Mouse (Mus musculus): ENCODE data around the gene Casz1. TPM values are rescaled to one million over a fixed set of nuclear protein-coding genes. Genes with fewer than 3 reads are reported as not detected.

The Casz1 gene
- 4.9 and 7.3 TPM in 2 replicates for polyA plus RNA-seq (2014; fragmentation: Nextera tagmentation; extraction: Ambion mirVana)

- peak; percentile 94 for DNase-seq (ENCODE audit: low spot score)
- Histone ChIP-seq H3K4me3 (ENCODE audit: low read depth, low read length) (peak within 1 kb of the TSS; percentile 61), H3K4me2 (ENCODE audit: low read depth) (peak within 1 kb of the TSS; percentile 94), H3K9ac (ENCODE audit: low read length) (peak within 1 kb of the TSS; percentile 61), H3K27ac (ENCODE audit: low read depth, low read length) (peak within 1 kb of the TSS; percentile 29; the same call in 1 of the 2 replicates), H3K27me3 (ENCODE audit: control insufficient read depth, insufficient read depth, low read length) (peaks cover 66% of the 10 kb centered on the region), H3K4me1 (ENCODE audit: control insufficient read depth, insufficient read depth, low read length) (peaks cover 25% of the 10 kb centered on the region), H3K9me3 (ENCODE audit: control insufficient read depth, low read length) (no peaks in the 10 kb centered on the region), H3K36me3 (ENCODE audit: control insufficient read depth, insufficient read depth, low read length) (no peaks in the 10 kb centered on the region)
- under 1% methylated on average over 68 of the region's 68 CpGs for WGBS
- peak; percentile 73 for ATAC-seq (ENCODE audit: insufficient read depth, low FRiP score, low TSS enrichment)
These were observed at the start of gene Casz1 for GRCm38 (mm10) chr4:148804137-148804779. Gene Casz1 (plus strand): TSS chr4:148804429.

DNA sequence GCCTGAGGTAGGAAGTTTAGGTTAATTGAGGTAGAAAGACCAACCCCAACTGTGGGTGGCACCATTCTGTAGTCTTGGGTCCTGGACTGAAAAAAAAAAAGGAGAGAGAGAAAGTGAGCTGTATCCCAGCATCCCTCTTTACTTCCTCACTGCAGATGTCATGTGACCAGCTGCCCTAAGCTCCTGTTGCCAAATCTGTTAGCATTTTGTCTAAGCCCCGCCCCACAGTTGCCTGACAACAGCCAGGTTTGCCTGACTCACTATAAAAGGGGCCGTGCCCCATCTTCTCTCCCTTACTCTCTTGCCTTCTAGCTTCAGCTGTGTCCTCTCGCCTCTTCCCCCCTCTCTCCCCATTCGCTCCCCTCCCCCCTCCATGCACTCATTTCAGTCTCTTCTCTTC, 45.4 kb upstream of the Casz1 start:
- ATAC-seq (ENCODE audit: insufficient read depth, low FRiP score, low TSS enrichment), result no peak
- H3K27ac ChIP-seq (ENCODE audit: low read depth, low read length), result no peak overlapping the region
- no peaks in the 10 kb centered on the region for H3K9me3 ChIP-seq (ENCODE audit: control insufficient read depth, low read length)
- H3K4me3 ChIP-seq (ENCODE audit: low read depth, low read length), result no peak overlapping the region
- no peak overlapping the region for H3K4me2 ChIP-seq (ENCODE audit: low read depth)
- 26% methylated on average over 4 of the region's 4 CpGs for WGBS
- no peaks in the 10 kb centered on the region for H3K27me3 ChIP-seq (ENCODE audit: control insufficient read depth, insufficient read depth, low read length)
- no peak for DNase-seq (ENCODE audit: low spot score)
- H3K9ac ChIP-seq (ENCODE audit: low read length), result no peak overlapping the region
- no peaks in the 10 kb centered on the region for H3K36me3 ChIP-seq (ENCODE audit: control insufficient read depth, insufficient read depth, low read length)
- H3K4me1 ChIP-seq (ENCODE audit: control insufficient read depth, insufficient read depth, low read length), result no peaks in the 10 kb centered on the region

DNA sequence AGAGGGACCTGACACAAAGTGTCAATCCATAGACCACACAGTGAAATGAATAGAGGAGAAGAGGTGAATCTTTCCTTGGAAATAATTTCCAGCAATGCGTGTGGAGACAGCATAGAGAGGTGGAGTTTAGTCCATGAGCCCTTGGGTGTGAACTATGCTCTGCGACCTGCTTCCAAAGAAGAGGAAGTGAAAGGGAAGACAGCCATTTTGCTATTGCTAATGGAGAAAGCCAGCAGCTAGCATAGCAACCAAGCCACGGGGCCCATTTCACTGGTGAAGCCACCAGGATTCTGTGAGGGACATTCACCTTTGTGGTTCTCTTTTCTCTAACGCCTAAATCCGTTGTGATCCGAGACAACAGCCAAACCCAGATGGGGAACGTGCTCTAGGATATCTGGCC, 44.1 kb upstream of the Casz1 start:
- Histone ChIP-seq H3K4me3 (ENCODE audit: low read depth, low read length) (no peak overlapping the region), H3K4me2 (ENCODE audit: low read depth) (no peak overlapping the region), H3K4me1 (ENCODE audit: control insufficient read depth, insufficient read depth, low read length) (no peaks in the 10 kb centered on the region), H3K27ac (ENCODE audit: low read depth, low read length) (no peak overlapping the region), H3K9ac (ENCODE audit: low read length) (no peak overlapping the region), H3K27me3 (ENCODE audit: control insufficient read depth, insufficient read depth, low read length) (no peaks in the 10 kb centered on the region), H3K9me3 (ENCODE audit: control insufficient read depth, low read length) (no peaks in the 10 kb centered on the region), H3K36me3 (ENCODE audit: control insufficient read depth, insufficient read depth, low read length) (no peaks in the 10 kb centered on the region)
- 93% methylated on average over 7 of the region's 7 CpGs for whole genome bisulfite sequencing
- DNase-seq (ENCODE audit: low spot score) (no peak), ATAC-seq (ENCODE audit: insufficient read depth, low FRiP score, low TSS enrichment) (no peak)

- H3K4me1 ChIP-seq (ENCODE audit: control insufficient read depth, insufficient read depth, low read length), result peaks cover 10% of the 10 kb centered on the region
- peaks cover 4% of the 10 kb centered on the region for H3K27me3 ChIP-seq (ENCODE audit: control insufficient read depth, insufficient read depth, low read length)
- no peak overlapping the region for H3K27ac ChIP-seq (ENCODE audit: low read depth, low read length)
- no peaks in the 10 kb centered on the region for H3K9me3 ChIP-seq (ENCODE audit: control insufficient read depth, low read length)
- no peak overlapping the region for H3K4me3 ChIP-seq (ENCODE audit: low read depth, low read length)
- no peak overlapping the region for H3K4me2 ChIP-seq (ENCODE audit: low read depth)
- no peak for ATAC-seq (ENCODE audit: insufficient read depth, low FRiP score, low TSS enrichment)
- H3K36me3 ChIP-seq (ENCODE audit: control insufficient read depth, insufficient read depth, low read length), result no peaks in the 10 kb centered on the region
- no peak for DNase-seq (ENCODE audit: low spot score)
- 62% methylated on average over 21 of the region's 21 CpGs for WGBS
- H3K9ac ChIP-seq (ENCODE audit: low read length), result no peak overlapping the region
These were observed 38.0 kb upstream of the Casz1 start for GRCm38 (mm10) chr4:148766021-148766775.

DNA sequence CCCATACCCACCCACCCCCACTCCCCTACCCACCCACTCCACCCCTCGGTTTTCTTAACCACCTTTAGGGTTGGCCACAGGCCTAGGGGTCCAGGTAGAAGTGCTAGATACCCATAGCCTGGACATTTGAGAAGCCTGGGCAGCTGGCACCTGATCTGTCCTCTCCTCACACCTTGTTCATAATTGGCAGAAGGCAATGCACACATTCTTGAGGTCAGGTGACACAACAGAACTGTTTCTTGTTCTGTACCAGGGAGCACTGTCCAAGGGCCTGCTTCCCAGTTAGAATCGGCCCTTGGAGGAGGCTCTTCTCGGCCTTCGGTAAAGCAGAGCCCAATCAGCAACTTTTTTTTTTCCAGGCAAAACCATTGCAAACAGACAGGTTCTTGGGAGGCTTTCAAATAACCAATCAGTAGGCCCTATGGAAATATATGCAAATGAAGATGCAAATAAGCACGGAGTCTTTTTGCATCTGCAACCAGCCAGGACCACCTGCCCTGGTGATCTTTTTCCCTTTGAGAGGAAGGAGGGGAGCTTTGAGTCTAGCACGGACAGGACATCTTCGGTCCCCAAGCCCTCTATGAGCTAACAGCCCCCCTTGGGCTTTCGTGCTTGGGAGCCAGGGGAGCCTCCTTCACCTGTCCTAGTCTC, 36.4 kb upstream of the Casz1 start:
- Histone ChIP-seq H3K27ac (ENCODE audit: low read depth, low read length) (no peak overlapping the region), H3K4me1 (ENCODE audit: control insufficient read depth, insufficient read depth, low read length) (peaks cover 17% of the 10 kb centered on the region), H3K27me3 (ENCODE audit: control insufficient read depth, insufficient read depth, low read length) (peaks cover 17% of the 10 kb centered on the region), H3K4me2 (ENCODE audit: low read depth) (no peak overlapping the region), H3K9ac (ENCODE audit: low read length) (no peak overlapping the region), H3K36me3 (ENCODE audit: control insufficient read depth, insufficient read depth, low read length) (no peaks in the 10 kb centered on the region), H3K9me3 (ENCODE audit: control insufficient read depth, low read length) (no peaks in the 10 kb centered on the region), H3K4me3 (ENCODE audit: low read depth, low read length) (no peak overlapping the region)
- DNase-seq (ENCODE audit: low spot score) (no peak), ATAC-seq (ENCODE audit: insufficient read depth, low FRiP score, low TSS enrichment) (no peak)
- WGBS, result 39% methylated on average over 8 of the region's 8 CpGs

DNA sequence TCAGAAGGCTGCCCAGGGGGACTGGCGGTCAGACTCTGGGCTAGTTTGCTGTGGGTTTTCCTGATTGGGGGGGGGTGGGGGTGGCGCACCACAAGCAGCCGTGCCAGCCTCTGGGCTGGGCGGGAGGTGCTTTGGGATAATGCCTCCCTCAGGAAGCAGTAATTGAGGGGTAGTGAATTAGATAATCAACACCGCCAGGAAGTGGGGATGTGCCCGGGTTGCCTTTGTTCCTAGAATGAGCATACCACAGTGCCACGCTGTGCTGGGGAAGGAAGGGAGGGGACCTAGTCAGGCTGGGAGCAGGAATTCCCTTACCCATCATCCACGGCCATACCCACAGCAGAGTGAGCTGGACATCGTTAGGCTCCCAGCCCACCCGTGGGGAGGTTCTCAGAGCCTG, 35.6 kb upstream of the Casz1 start:
- DNase-seq (ENCODE audit: low spot score) (no peak), ATAC-seq (ENCODE audit: insufficient read depth, low FRiP score, low TSS enrichment) (no peak)
- H3K27me3 ChIP-seq (ENCODE audit: control insufficient read depth, insufficient read depth, low read length), result peaks cover 19% of the 10 kb centered on the region
- H3K4me1 ChIP-seq (ENCODE audit: control insufficient read depth, insufficient read depth, low read length), result peaks cover 17% of the 10 kb centered on the region
- H3K9me3 ChIP-seq (ENCODE audit: control insufficient read depth, low read length), result no peaks in the 10 kb centered on the region
- no peaks in the 10 kb centered on the region for H3K36me3 ChIP-seq (ENCODE audit: control insufficient read depth, insufficient read depth, low read length)
- H3K4me3 ChIP-seq (ENCODE audit: low read depth, low read length), result no peak overlapping the region
- WGBS, result 61% methylated on average over 10 of the region's 10 CpGs
- no peak overlapping the region for H3K27ac ChIP-seq (ENCODE audit: low read depth, low read length)
- no peak overlapping the region for H3K9ac ChIP-seq (ENCODE audit: low read length)
- no peak overlapping the region for H3K4me2 ChIP-seq (ENCODE audit: low read depth)

DNA sequence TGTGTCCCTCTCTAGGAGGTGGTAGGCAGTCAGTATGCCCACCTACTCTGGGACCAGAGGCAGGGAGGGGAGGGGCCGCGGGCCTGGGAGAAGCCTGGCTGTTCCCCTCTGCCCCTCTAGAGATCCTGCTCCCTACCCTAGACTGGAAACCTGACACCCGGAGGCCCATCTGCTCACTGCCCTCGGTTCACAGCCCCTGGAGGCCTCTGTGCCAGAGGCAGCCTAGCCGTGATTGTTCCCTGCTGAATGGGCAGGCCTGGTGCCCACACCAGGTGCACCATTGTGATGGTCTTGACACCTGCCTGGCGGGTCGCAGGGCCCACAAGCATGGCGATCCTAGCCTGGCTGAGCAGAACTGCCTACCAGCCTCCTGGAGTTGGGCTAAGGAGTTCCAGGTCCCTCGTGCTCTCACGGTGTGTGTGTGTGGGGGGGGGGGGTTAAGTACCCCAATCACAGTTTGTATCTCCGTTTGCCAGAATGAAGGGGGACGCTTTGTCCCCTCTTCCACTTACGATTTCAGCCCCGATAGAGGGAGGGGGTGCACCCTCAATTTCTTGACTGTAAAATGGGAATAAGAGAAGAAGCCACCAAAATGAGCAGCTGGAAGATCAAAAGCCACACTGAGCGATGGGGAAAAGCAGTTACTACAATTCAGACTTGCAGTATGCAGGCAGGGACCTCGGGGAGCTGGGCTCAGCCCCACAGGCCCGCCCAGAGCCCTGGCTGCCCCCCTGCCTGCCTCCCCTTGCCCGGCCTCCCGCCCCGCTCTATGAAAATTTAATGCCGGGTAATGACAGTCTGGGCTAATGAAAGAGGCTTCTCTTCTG, 33.4 kb upstream of the Casz1 start:
- H3K4me1 ChIP-seq (ENCODE audit: control insufficient read depth, insufficient read depth, low read length), result peaks cover 19% of the 10 kb centered on the region
- H3K36me3 ChIP-seq (ENCODE audit: control insufficient read depth, insufficient read depth, low read length), result no peaks in the 10 kb centered on the region
- H3K27ac ChIP-seq (ENCODE audit: low read depth, low read length), result peak overlapping the region; percentile 39; the same call in 1 of the 2 replicates
- peak; percentile 57 for ATAC-seq (ENCODE audit: insufficient read depth, low FRiP score, low TSS enrichment)
- H3K9me3 ChIP-seq (ENCODE audit: control insufficient read depth, low read length), result no peaks in the 10 kb centered on the region
- H3K4me2 ChIP-seq (ENCODE audit: low read depth), result peak overlapping the region; percentile 29
- H3K9ac ChIP-seq (ENCODE audit: low read length), result 0 out of 2 replicates have a peak overlapping the region, but pooled peaks have one; percentile 15
- 2% methylated on average over 21 of the region's 21 CpGs for WGBS
- no peak overlapping the region for H3K4me3 ChIP-seq (ENCODE audit: low read depth, low read length)
- H3K27me3 ChIP-seq (ENCODE audit: control insufficient read depth, insufficient read depth, low read length), result peaks cover 19% of the 10 kb centered on the region
- DNase-seq (ENCODE audit: low spot score), result peak; percentile 66

DNA sequence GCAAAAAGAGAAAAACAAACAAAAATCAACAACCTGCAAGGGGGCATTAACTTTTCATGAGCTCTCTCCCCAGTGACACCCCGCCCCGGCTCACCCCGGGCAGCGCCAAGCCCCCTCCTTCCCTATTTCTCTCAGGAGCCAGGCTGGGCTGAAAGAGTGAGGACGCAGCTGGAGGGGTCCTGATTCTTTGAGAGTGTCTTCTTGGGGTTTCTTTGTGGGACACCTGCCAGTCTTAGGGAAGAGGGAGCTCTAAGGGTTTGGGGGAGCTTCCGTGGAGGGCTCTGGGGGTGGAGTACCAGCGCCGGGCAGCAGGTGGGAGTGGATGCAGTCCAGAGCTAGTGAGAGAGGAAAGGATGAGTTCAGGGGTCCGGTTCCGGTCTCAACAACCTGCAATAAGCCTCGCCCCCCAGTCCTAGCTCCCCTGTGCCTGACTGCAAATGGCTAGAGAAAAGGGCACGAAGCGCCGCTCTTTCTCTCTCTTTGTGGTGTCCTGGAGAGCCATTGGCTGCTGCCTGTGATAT, 32.8 kb upstream of the Casz1 start:
- Histone ChIP-seq H3K36me3 (ENCODE audit: control insufficient read depth, insufficient read depth, low read length) (no peaks in the 10 kb centered on the region), H3K4me1 (ENCODE audit: control insufficient read depth, insufficient read depth, low read length) (peaks cover 19% of the 10 kb centered on the region), H3K4me3 (ENCODE audit: low read depth, low read length) (no peak overlapping the region), H3K27me3 (ENCODE audit: control insufficient read depth, insufficient read depth, low read length) (peaks cover 19% of the 10 kb centered on the region), H3K27ac (ENCODE audit: low read depth, low read length) (0 out of 2 replicates have a peak overlapping the region, but pooled peaks have one; percentile 39), H3K4me2 (ENCODE audit: low read depth) (peak overlapping the region; percentile 29), H3K9ac (ENCODE audit: low read length) (no peak overlapping the region), H3K9me3 (ENCODE audit: control insufficient read depth, low read length) (no peaks in the 10 kb centered on the region)
- 0% methylated on average over 14 of the region's 14 CpGs for WGBS
- DNase-seq (ENCODE audit: low spot score) (no peak), ATAC-seq (ENCODE audit: insufficient read depth, low FRiP score, low TSS enrichment) (0 out of 2 replicates have a peak, but pooled peaks have one; percentile 14)
